Mouse (Mus musculus) adrenal gland, adult (tissue): ENCODE results near the gene Babam1.

Experiments used
- DNase-seq, 2 experiments: peaks; one replicate each; pipeline ENCODE4 v3.0.0; 2022 to 2023; ENCODE audit warnings: low spot score in 1 of 2; ENCODE audit not compliant: inconsistent age in 2 of 2

Babam1 gene

GRCm38 (mm10) chr8:71380178-71381171 is 16.2 kb upstream of the Babam1 start:
- peak; percentile 56 to 80 for DNase-seq

GRCm38 (mm10) chr8:71381421-71381970 is 15.2 kb upstream of the Babam1 start, which contains the start of gene Nr2f6:
Nr2f6 (minus strand) TSS chr8:71381960.
- DNase-seq: peak; percentile 82 to 96

GRCm38 (mm10) chr8:71381971-71382961 is 14.4 kb upstream of the Babam1 start:
- peak; percentile 87 to 93 for DNase-seq

GRCm38 (mm10) chr8:71383396-71383795 is 13.3 kb upstream of the Babam1 start:
- peak; percentile 57 to 78 for DNase-seq

- DNase-seq: no peak
These were observed 12.8 kb upstream of the Babam1 start for GRCm38 (mm10) chr8:71383860-71384259.

- DNase-seq: peak in 1 of 2 experiments; percentile 49
These were observed 11.3 kb upstream of the Babam1 start for GRCm38 (mm10) chr8:71385212-71385835.

GRCm38 (mm10) chr8:71388267-71388666 is 8.4 kb upstream of the Babam1 start:
- no peak for DNase-seq

- peak in 1 of 2 experiments; percentile 1 for DNase-seq
These were observed 5.0 kb upstream of the Babam1 start for GRCm38 (mm10) chr8:71391696-71392095.

GRCm38 (mm10) chr8:71392391-71392790 is 4.3 kb upstream of the Babam1 start:
- peak; percentile 4 to 17 for DNase-seq

- peak; percentile 45 to 69 for DNase-seq
These were observed 3.8 kb upstream of the Babam1 start for GRCm38 (mm10) chr8:71392871-71393270.

GRCm38 (mm10) chr8:71394481-71394880 is 2.2 kb upstream of the Babam1 start:
- DNase-seq: peak; percentile 17 to 44

- peak; percentile 26 to 42 for DNase-seq
These were observed 1.6 kb upstream of the Babam1 start for GRCm38 (mm10) chr8:71395071-71395470.

- DNase-seq: peak; percentile 49 to 76
These were observed 1.0 kb upstream of the Babam1 start, which contains the start of gene Ushbp1 for GRCm38 (mm10) chr8:71395629-71396028. Ushbp1 (minus strand) TSS chr8:71395802.

GRCm38 (mm10) chr8:71397701-71398100 is 1.0 kb downstream of the Babam1 start:
- peak; percentile 32 to 49 for DNase-seq

- peak in 1 of 2 experiments; percentile 18 for DNase-seq
These were observed 4.2 kb downstream of the Babam1 start for GRCm38 (mm10) chr8:71400826-71401225.

GRCm38 (mm10) chr8:71401454-71401853 is 4.8 kb downstream of the Babam1 start:
- DNase-seq: peak in 1 of 2 experiments; percentile 20

- DNase-seq: peak in 1 of 2 experiments; percentile 19
These were observed 5.8 kb downstream of the Babam1 start for GRCm38 (mm10) chr8:71402446-71402964.

GRCm38 (mm10) chr8:71403107-71403885 is 6.6 kb downstream of the Babam1 start:
- DNase-seq: peak in 1 of 2 experiments; percentile 18

GRCm38 (mm10) chr8:71404011-71404410 is 7.3 kb downstream of the Babam1 start:
- DNase-seq: no peak
